Mouse (Mus musculus) embryonic facial prominence, embryonic 14.5 days (tissue): ENCODE results near the gene Srrm1. TPM values are rescaled to one million over a fixed set of nuclear protein-coding genes. Genes with fewer than 3 reads are reported as not detected.

Source experiments
- ATAC-seq: fragments of 200-750 bp; cut with Nextera tagmentation; 2 replicates; pipeline ENCODE4 v1.8.0; 2017; ENCODE audit warnings: low read depth, moderate number of reproducible peaks, moderate TSS enrichment
- DNase-seq: peaks from one replicate; pipeline ENCODE4 v3.0.0-alpha.2; 2015; ENCODE audit warnings: low spot score
- H3K27ac ChIP-seq: fragments of 300-500 bp; sonication (generic); replicated peaks from 2 replicates; pipeline ENCODE4 v1.5.1; 2014; ENCODE audit warnings: low read depth, mild to moderate bottlenecking, low read length, moderate library complexity
- H3K27me3 ChIP-seq: fragments of 300-500 bp; sonication (generic); replicated peaks from 2 replicates; pipeline ENCODE4 v1.6.1; 2014; ENCODE audit warnings: low read length; ENCODE audit not compliant: control insufficient read depth, insufficient read depth
- H3K36me3 ChIP-seq: fragments of 300-500 bp; sonication (generic); 2 replicates; pipeline ENCODE4 v1.6.1; 2014; ENCODE audit warnings: low read length, mixed read lengths; ENCODE audit not compliant: control insufficient read depth, insufficient read depth
- H3K4me1 ChIP-seq: fragments of 300-500 bp; sonication (generic); 2 replicates; pipeline ENCODE4 v1.6.1; 2014; ENCODE audit warnings: antibody characterized with exemption, low read length; ENCODE audit not compliant: control insufficient read depth, insufficient read depth
- H3K4me2 ChIP-seq: fragments of 300-500 bp; sonication (generic); 2 replicates; pipeline ENCODE4 v1.6.1; 2014; ENCODE audit warnings: low read depth, mild to moderate bottlenecking, low read length, moderate library complexity, mixed read lengths
- H3K4me3 ChIP-seq: fragments of 300-500 bp; sonication (generic); 2 replicates; pipeline ENCODE4 v1.5.1; 2014; ENCODE audit warnings: low read depth, mild to moderate bottlenecking, low read length
- H3K9ac ChIP-seq: fragments of 300-500 bp; sonication (generic); 2 replicates; pipeline ENCODE4 v1.6.1; 2014; ENCODE audit warnings: low read depth, mild to moderate bottlenecking, low read length, moderate library complexity, mixed read lengths
- H3K9me3 ChIP-seq: fragments of 300-500 bp; sonication (generic); 2 replicates; pipeline ENCODE4 v1.6.1; 2016; ENCODE audit warnings: low read length; ENCODE audit not compliant: control insufficient read depth
- WGBS: fragments of 180-500 bp; shearing (Covaris S2); extraction: QIAGEN DNeasy Blood & Tissue Kit; methylation state at CpG from one replicate; pipeline ENCODE4 v1.1.7; 2014; 5-methylcytosine and 5-hydroxymethylcytosine counted together
- polyA plus RNA-seq: library from polyadenylated mRNA; unstranded; fragments of >200 nt; fragmentation: Nextera tagmentation; extraction: Ambion mirVana; gene quantifications from 2 replicates; pipeline ENCODE4 v1.2.1, GENCODE M21; 2014

The Srrm1 gene
- polyA plus RNA-seq, 1 experiment from 2014 or later, result 163 TPM

- Histone ChIP-seq H3K36me3 (peaks cover 99% of the 10 kb centered on the region), H3K9me3 (no peaks in the 10 kb centered on the region), H3K4me1 (no peaks in the 10 kb centered on the region), H3K4me2 (no peak overlapping the region), H3K27me3 (no peaks in the 10 kb centered on the region), H3K9ac (no peak overlapping the region), H3K4me3 (no peak overlapping the region), H3K27ac (no peak overlapping the region)
- 93% methylated on average over 3 of the region's 3 CpGs for WGBS
- DNase-seq (no peak), ATAC-seq (no peak)
Measured at GRCm38 (mm10) chr4:135336023-135336357, 17.1 kb downstream of the Srrm1 start.

- ATAC-seq, result no peak
- Histone ChIP-seq H3K36me3 (peaks cover 99% of the 10 kb centered on the region), H3K27ac (no peak overlapping the region), H3K4me2 (no peak overlapping the region), H3K27me3 (no peaks in the 10 kb centered on the region), H3K4me3 (no peak overlapping the region), H3K9me3 (no peaks in the 10 kb centered on the region), H3K4me1 (no peaks in the 10 kb centered on the region), H3K9ac (no peak overlapping the region)
- DNase-seq, result no peak
- WGBS, result 88% methylated on average over 9 of the region's 9 CpGs
Measured at GRCm38 (mm10) chr4:135335327-135336022, 17.6 kb downstream of the Srrm1 start.

- Histone ChIP-seq H3K9ac (no peak overlapping the region), H3K9me3 (no peaks in the 10 kb centered on the region), H3K27me3 (no peaks in the 10 kb centered on the region), H3K4me2 (no peak overlapping the region), H3K27ac (no peak overlapping the region), H3K4me3 (no peak overlapping the region), H3K36me3 (peaks cover 98% of the 10 kb centered on the region), H3K4me1 (no peaks in the 10 kb centered on the region)
- 93% methylated on average over 3 of the region's 3 CpGs for WGBS
- DNase-seq (no peak), ATAC-seq (no peak)
Measured at GRCm38 (mm10) chr4:135326469-135326868, 26.7 kb downstream of the Srrm1 start.

- Histone ChIP-seq H3K27me3 (no peaks in the 10 kb centered on the region), H3K4me1 (no peaks in the 10 kb centered on the region), H3K9me3 (no peaks in the 10 kb centered on the region), H3K9ac (no peak overlapping the region), H3K4me2 (no peak overlapping the region), H3K36me3 (peaks cover 98% of the 10 kb centered on the region), H3K4me3 (no peak overlapping the region), H3K27ac (no peak overlapping the region)
- DNase-seq (no peak), ATAC-seq (no peak)
Measured at GRCm38 (mm10) chr4:135326046-135326445, 27.1 kb downstream of the Srrm1 start.

GRCm38 (mm10) chr4:135323021-135323420 is 30.1 kb downstream of the Srrm1 start:
- H3K4me3 ChIP-seq, result no peak overlapping the region
- no peak overlapping the region for H3K4me2 ChIP-seq
- H3K27ac ChIP-seq, result no peak overlapping the region
- no peak for ATAC-seq
- no peak overlapping the region for H3K9ac ChIP-seq
- 74% methylated on average over 8 of the region's 8 CpGs for WGBS
- H3K36me3 ChIP-seq, result peaks cover 99% of the 10 kb centered on the region
- H3K9me3 ChIP-seq, result no peaks in the 10 kb centered on the region
- H3K27me3 ChIP-seq, result no peaks in the 10 kb centered on the region
- DNase-seq, result no peak
- no peaks in the 10 kb centered on the region for H3K4me1 ChIP-seq

GRCm38 (mm10) chr4:135317966-135318365 is 35.2 kb downstream of the Srrm1 start:
- ATAC-seq, result peak; percentile 83

GRCm38 (mm10) chr4:135317539-135317938 is 35.6 kb downstream of the Srrm1 start:
- Histone ChIP-seq H3K4me3 (no peak overlapping the region), H3K27ac (no peak overlapping the region), H3K4me2 (no peak overlapping the region), H3K9ac (no peak overlapping the region), H3K27me3 (no peaks in the 10 kb centered on the region), H3K4me1 (peaks cover 2% of the 10 kb centered on the region; the same call in 1 of the 2 replicates), H3K36me3 (peaks cover 77% of the 10 kb centered on the region), H3K9me3 (peaks cover 6% of the 10 kb centered on the region; the same call in 1 of the 2 replicates)
- ATAC-seq, result no peak
- DNase-seq, result no peak
- WGBS, result 79% methylated on average over 4 of the region's 4 CpGs

More at GRCm38 (mm10) chr4:135317966-135318365, 35.2 kb downstream of the Srrm1 start:
- Histone ChIP-seq H3K4me1 (no peaks in the 10 kb centered on the region), H3K4me2 (no peak overlapping the region), H3K9me3 (peaks cover 6% of the 10 kb centered on the region; the same call in 1 of the 2 replicates), H3K27ac (no peak overlapping the region), H3K4me3 (no peak overlapping the region), H3K36me3 (peaks cover 81% of the 10 kb centered on the region), H3K27me3 (no peaks in the 10 kb centered on the region), H3K9ac (no peak overlapping the region)
- DNase-seq, result peak; percentile 85
- WGBS, result 13% methylated on average over 2 of the region's 2 CpGs

GRCm38 (mm10) chr4:135315287-135315686 is 37.8 kb downstream of the Srrm1 start:
- Histone ChIP-seq H3K4me1 (peaks cover 4% of the 10 kb centered on the region; the same call in 1 of the 2 replicates), H3K27ac (no peak overlapping the region), H3K4me2 (no peak overlapping the region), H3K36me3 (peaks cover 55% of the 10 kb centered on the region), H3K27me3 (no peaks in the 10 kb centered on the region), H3K4me3 (no peak overlapping the region), H3K9ac (no peak overlapping the region), H3K9me3 (peaks cover 6% of the 10 kb centered on the region; the same call in 1 of the 2 replicates)
- 99% methylated on average over 9 of the region's 9 CpGs for WGBS
- ATAC-seq (no peak), DNase-seq (no peak)

- no peak for ATAC-seq
- H3K4me3 ChIP-seq, result no peak overlapping the region
- no peak for DNase-seq
- H3K9ac ChIP-seq, result no peak overlapping the region
- H3K4me1 ChIP-seq, result peaks cover 4% of the 10 kb centered on the region; the same call in 1 of the 2 replicates
- WGBS, result 86% methylated on average over 11 of the region's 11 CpGs
- H3K27ac ChIP-seq, result no peak overlapping the region
- peaks cover 6% of the 10 kb centered on the region; the same call in 1 of the 2 replicates for H3K9me3 ChIP-seq
- H3K27me3 ChIP-seq, result no peaks in the 10 kb centered on the region
- H3K4me2 ChIP-seq, result no peak overlapping the region
- peaks cover 46% of the 10 kb centered on the region for H3K36me3 ChIP-seq
Measured at GRCm38 (mm10) chr4:135314419-135314832, 38.7 kb downstream of the Srrm1 start.
